Mouse (Mus musculus): ENCODE data around the gene Arfgef2. TPM values are rescaled to one million over a fixed set of nuclear protein-coding genes. Genes with fewer than 3 reads are reported as not detected.

Arfgef2 gene
- polyA plus RNA-seq, 1 experiment: 28.3 TPM

DNA sequence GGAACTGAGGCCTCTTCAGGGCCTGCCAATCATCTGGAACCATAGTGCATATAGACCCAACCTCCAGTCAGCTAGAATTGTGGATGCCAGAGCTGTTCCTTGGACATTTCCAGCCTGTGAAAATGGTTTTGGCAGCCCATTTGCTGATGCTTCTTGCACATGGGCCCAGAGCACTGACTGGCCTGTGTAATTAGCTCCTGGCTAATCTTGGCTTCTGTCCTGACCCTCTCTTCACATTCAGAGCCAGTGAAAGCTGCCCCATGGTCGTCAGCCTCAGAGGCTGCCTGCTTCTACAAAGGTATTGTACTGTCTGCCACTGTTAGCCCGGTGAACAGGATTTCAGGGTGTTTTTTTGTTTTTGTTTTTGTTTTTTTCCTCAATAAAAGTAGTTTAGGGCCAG lies 17.5 kb downstream of the Arfgef2 start:
- no peak overlapping the region for H3K4me3 ChIP-seq (ENCODE audit: low read depth, low read length)
- no peak for TF ChIP-seq CTCF (IDR thresholded peaks at IDR 0.05; ENCODE audit: low read depth, low read length)
- no peak for TF ChIP-seq POLR2A (IDR thresholded peaks at IDR 0.05; ENCODE audit: insufficient read depth, low read length)
- TF ChIP-seq EP300 (IDR thresholded peaks at IDR 0.05; ENCODE audit: insufficient read depth, low read depth, low read length): no peak
- H3K9ac ChIP-seq (ENCODE audit: low read depth, poor library complexity, severe bottlenecking): no peak overlapping the region
- no peak overlapping the region for H3K27ac ChIP-seq (ENCODE audit: insufficient read depth, low read length)
- no peaks in the 10 kb centered on the region for H3K27me3 ChIP-seq (ENCODE audit: control insufficient read depth, insufficient read depth, low read length, poor library complexity, severe bottlenecking)
- H3K4me1 ChIP-seq (ENCODE audit: control insufficient read depth, insufficient read depth, low read length): no peaks in the 10 kb centered on the region
- no peaks in the 10 kb centered on the region for H3K36me3 ChIP-seq (ENCODE audit: control insufficient read depth, insufficient read depth, low read length, poor library complexity, severe bottlenecking)
- H3K9me3 ChIP-seq (replicated peaks; ENCODE audit: control insufficient read depth, insufficient read depth, low read length, poor library complexity, severe bottlenecking): no peaks in the 10 kb centered on the region

DNA sequence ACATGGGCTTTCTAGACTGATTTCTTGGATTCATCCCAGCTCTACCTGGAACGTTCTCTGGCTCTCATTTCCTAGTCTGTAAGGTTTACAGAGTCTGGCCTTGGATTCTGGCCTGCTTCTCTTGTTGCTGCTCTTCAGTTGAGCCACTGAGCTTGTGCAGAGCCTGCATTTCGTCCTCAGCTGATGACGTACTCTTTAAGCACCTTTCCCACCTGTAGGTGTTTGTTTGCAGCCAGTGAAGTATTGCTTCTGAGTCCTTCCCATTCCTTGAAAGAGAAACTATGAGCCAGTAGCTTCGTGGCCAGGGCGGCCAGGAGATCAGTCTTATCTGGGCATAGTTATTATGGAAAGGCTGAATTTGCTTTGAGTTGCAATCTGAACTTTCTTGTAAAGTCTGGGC lies 19.0 kb downstream of the Arfgef2 start:
- Histone ChIP-seq H3K4me3 (ENCODE audit: low read depth, low read length) (no peak overlapping the region), H3K27ac (ENCODE audit: insufficient read depth, low read length) (no peak overlapping the region), H3K9me3 (replicated peaks; ENCODE audit: control insufficient read depth, insufficient read depth, low read length, poor library complexity, severe bottlenecking) (no peaks in the 10 kb centered on the region), H3K9ac (ENCODE audit: low read depth, poor library complexity, severe bottlenecking) (no peak overlapping the region), H3K36me3 (ENCODE audit: control insufficient read depth, insufficient read depth, low read length, poor library complexity, severe bottlenecking) (no peaks in the 10 kb centered on the region), H3K4me1 (ENCODE audit: control insufficient read depth, insufficient read depth, low read length) (no peaks in the 10 kb centered on the region), H3K27me3 (ENCODE audit: control insufficient read depth, insufficient read depth, low read length, poor library complexity, severe bottlenecking) (no peaks in the 10 kb centered on the region)
- no peak for TF ChIP-seq POLR2A (IDR thresholded peaks at IDR 0.05; ENCODE audit: insufficient read depth, low read length)
- TF ChIP-seq CTCF (IDR thresholded peaks at IDR 0.05; ENCODE audit: low read depth, low read length): no peak
- no peak for TF ChIP-seq EP300 (IDR thresholded peaks at IDR 0.05; ENCODE audit: insufficient read depth, low read depth, low read length)

DNA sequence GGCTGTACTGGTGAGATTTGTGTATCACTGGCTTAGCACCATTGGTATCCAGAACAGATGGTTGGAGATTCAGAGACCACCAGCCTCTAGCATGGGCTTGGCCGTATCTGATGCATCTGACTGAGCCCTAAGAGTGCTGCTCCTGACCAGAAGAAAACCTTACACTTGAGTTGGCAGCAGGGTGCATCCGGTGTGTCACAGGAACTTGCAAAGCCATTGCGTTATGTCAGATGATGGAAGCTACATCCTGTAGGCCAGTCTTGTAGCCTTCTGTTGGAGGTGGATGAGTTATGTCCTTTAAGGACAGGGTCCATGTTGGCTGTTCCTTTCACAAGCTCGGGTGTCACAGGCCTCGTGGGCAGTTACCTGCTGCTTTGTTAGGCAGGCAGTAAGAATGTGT lies 19.6 kb downstream of the Arfgef2 start:
- Histone ChIP-seq H3K9me3 (replicated peaks; ENCODE audit: control insufficient read depth, insufficient read depth, low read length, poor library complexity, severe bottlenecking) (no peaks in the 10 kb centered on the region), H3K27ac (ENCODE audit: insufficient read depth, low read length) (no peak overlapping the region), H3K4me1 (ENCODE audit: control insufficient read depth, insufficient read depth, low read length) (no peaks in the 10 kb centered on the region), H3K9ac (ENCODE audit: low read depth, poor library complexity, severe bottlenecking) (no peak overlapping the region), H3K36me3 (ENCODE audit: control insufficient read depth, insufficient read depth, low read length, poor library complexity, severe bottlenecking) (no peaks in the 10 kb centered on the region), H3K4me3 (ENCODE audit: low read depth, low read length) (no peak overlapping the region), H3K27me3 (ENCODE audit: control insufficient read depth, insufficient read depth, low read length, poor library complexity, severe bottlenecking) (no peaks in the 10 kb centered on the region)
- TF ChIP-seq CTCF (IDR thresholded peaks at IDR 0.05; ENCODE audit: low read depth, low read length): no peak
- TF ChIP-seq POLR2A (IDR thresholded peaks at IDR 0.05; ENCODE audit: insufficient read depth, low read length): no peak
- TF ChIP-seq EP300 (IDR thresholded peaks at IDR 0.05; ENCODE audit: insufficient read depth, low read depth, low read length): no peak

DNA sequence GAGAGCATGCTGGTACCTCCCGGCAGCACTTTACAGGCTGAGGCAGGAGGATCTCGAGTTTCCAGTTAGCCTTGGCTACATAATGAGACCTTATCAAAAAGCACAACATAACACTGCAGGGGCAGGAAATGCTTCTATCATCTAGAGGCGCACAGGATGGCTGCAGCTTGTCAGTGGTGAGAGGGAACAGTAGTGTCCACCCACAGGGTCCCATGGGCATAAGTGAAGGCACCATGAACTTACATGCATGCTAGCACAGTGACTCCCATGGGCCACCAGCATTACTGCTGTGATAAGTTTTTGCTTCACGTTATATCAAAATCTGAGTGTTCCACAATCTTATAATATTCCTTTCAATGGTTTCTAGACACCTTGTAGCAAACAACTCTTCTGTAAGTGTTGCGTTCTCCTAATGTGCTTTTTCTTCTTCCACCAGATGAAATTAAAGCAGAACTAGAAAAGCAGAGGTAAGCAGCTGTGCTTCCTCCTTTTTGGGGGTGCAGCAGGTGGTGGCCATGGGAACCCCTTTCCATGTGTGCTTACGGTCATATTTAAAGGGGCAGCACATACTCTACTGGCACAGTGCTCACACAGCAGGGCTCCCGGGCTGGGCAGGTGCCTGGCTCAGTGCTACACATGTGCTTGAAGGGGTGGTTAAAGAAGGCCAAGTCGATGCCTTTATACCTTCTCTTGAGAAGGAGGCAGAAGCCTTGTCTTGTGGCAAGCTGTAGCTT lies 21.3 kb downstream of the Arfgef2 start:
- Histone ChIP-seq H3K27me3 (ENCODE audit: control insufficient read depth, insufficient read depth, low read length, poor library complexity, severe bottlenecking) (no peaks in the 10 kb centered on the region), H3K9me3 (replicated peaks; ENCODE audit: control insufficient read depth, insufficient read depth, low read length, poor library complexity, severe bottlenecking) (no peaks in the 10 kb centered on the region), H3K27ac (ENCODE audit: insufficient read depth, low read length) (no peak overlapping the region), H3K4me1 (ENCODE audit: control insufficient read depth, insufficient read depth, low read length) (no peaks in the 10 kb centered on the region), H3K36me3 (ENCODE audit: control insufficient read depth, insufficient read depth, low read length, poor library complexity, severe bottlenecking) (no peaks in the 10 kb centered on the region), H3K4me3 (ENCODE audit: low read depth, low read length) (no peak overlapping the region), H3K9ac (ENCODE audit: low read depth, poor library complexity, severe bottlenecking) (no peak overlapping the region)
- no peak for TF ChIP-seq CTCF (IDR thresholded peaks at IDR 0.05; ENCODE audit: low read depth, low read length)
- TF ChIP-seq POLR2A (IDR thresholded peaks at IDR 0.05; ENCODE audit: insufficient read depth, low read length): no peak
- no peak for TF ChIP-seq EP300 (IDR thresholded peaks at IDR 0.05; ENCODE audit: insufficient read depth, low read depth, low read length)

DNA sequence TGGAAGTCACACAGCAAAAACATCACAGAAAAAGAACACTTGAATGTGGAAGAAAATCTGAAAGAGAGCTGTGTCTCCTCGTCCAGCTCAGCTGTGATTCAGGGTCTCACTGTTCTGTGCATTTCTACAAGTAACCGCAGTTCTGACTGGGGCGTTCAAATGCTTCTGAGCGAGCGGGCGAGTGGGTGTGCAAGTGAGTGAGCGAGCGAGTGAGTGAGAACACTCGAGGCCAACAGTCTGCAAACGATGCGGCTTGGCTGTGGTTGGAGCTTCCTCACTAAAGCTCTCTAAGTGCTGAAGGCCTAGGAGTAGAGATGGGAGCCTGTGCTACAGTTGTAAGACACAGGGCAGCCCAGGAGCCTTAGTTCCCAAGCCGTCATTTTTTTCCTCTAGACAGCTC lies 22.9 kb downstream of the Arfgef2 start:
- no peak overlapping the region for H3K4me3 ChIP-seq (ENCODE audit: low read depth, low read length)
- no peak overlapping the region for H3K27ac ChIP-seq (ENCODE audit: insufficient read depth, low read length)
- H3K9me3 ChIP-seq (replicated peaks; ENCODE audit: control insufficient read depth, insufficient read depth, low read length, poor library complexity, severe bottlenecking): no peaks in the 10 kb centered on the region
- no peak overlapping the region for H3K9ac ChIP-seq (ENCODE audit: low read depth, poor library complexity, severe bottlenecking)
- no peaks in the 10 kb centered on the region for H3K27me3 ChIP-seq (ENCODE audit: control insufficient read depth, insufficient read depth, low read length, poor library complexity, severe bottlenecking)
- TF ChIP-seq POLR2A (IDR thresholded peaks at IDR 0.05; ENCODE audit: insufficient read depth, low read length) (no peak), EP300 (IDR thresholded peaks at IDR 0.05; ENCODE audit: insufficient read depth, low read depth, low read length) (no peak), CTCF (IDR thresholded peaks at IDR 0.05; ENCODE audit: low read depth, low read length) (no peak)
- H3K4me1 ChIP-seq (ENCODE audit: control insufficient read depth, insufficient read depth, low read length): no peaks in the 10 kb centered on the region
- no peaks in the 10 kb centered on the region for H3K36me3 ChIP-seq (ENCODE audit: control insufficient read depth, insufficient read depth, low read length, poor library complexity, severe bottlenecking)

DNA sequence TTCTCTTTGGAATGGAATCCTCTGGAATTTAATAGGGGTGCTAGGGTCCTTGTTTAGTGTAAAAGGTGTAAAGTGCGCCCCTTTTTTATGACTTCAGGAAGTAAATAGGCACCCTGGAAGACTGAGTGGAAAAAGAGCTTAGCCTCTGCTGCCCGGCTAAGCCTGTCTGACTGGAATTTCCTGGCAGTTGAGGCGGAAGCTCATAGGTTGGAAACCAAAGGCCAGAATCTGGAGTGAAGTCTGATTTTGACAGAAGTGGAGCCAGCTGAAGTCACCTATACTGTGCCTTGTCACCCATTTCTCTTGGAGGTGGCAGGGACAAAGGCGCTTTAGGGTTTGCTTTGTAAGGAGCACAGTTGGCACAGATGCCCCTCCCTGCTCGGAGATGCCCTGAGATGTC lies 25.0 kb downstream of the Arfgef2 start:
- Histone ChIP-seq H3K4me1 (ENCODE audit: control insufficient read depth, insufficient read depth, low read length) (no peaks in the 10 kb centered on the region), H3K9ac (ENCODE audit: low read depth, poor library complexity, severe bottlenecking) (no peak overlapping the region)
- TF ChIP-seq CTCF (IDR thresholded peaks at IDR 0.05; ENCODE audit: low read depth, low read length) (no peak), EP300 (IDR thresholded peaks at IDR 0.05; ENCODE audit: insufficient read depth, low read depth, low read length) (no peak), POLR2A (IDR thresholded peaks at IDR 0.05; ENCODE audit: insufficient read depth, low read length) (no peak)

More for the DNA sequence above, 25.0 kb downstream of the Arfgef2 start:
- Histone ChIP-seq H3K9me3 (replicated peaks; ENCODE audit: control insufficient read depth, insufficient read depth, low read length, poor library complexity, severe bottlenecking) (no peaks in the 10 kb centered on the region), H3K36me3 (ENCODE audit: control insufficient read depth, insufficient read depth, low read length, poor library complexity, severe bottlenecking) (peaks cover 2% of the 10 kb centered on the region; the same call in 1 of the 2 replicates), H3K27me3 (ENCODE audit: control insufficient read depth, insufficient read depth, low read length, poor library complexity, severe bottlenecking) (no peaks in the 10 kb centered on the region), H3K4me3 (ENCODE audit: low read depth, low read length) (no peak overlapping the region), H3K27ac (ENCODE audit: insufficient read depth, low read length) (no peak overlapping the region)
